Mouse (Mus musculus) frontal cortex, adult 2 months (tissue): Measurements from ENCODE around the gene Pm20d1. TPM values are rescaled to one million over a fixed set of nuclear protein-coding genes. Genes with fewer than 3 reads are reported as not detected.

ENCODE experiments used
- polyA plus RNA-seq: library from polyadenylated mRNA; depleted of rRNA; stranded (reverse); fragments of >200 nt; gene quantifications from 2 replicates; pipeline ENCODE4 v1.2.3, GENCODE M21; 2012; rRNA removed

The Pm20d1 gene
- polyA plus RNA-seq, 1 experiment = 2.3 TPM

Other genes with a start within 250 kb of the Pm20d1 start
- gene Avpr1b, start 198.1 kb upstream of the Pm20d1 start, polyA plus RNA-seq = not detected in 2 replicates
- gene Ctse, start 159.1 kb upstream of the Pm20d1 start, polyA plus RNA-seq = not detected in 2 replicates
- 2.7 and 3.4 TPM in 2 replicates for gene Rab7b, start 108.7 kb upstream of the Pm20d1 start, polyA plus RNA-seq
- gene Slc26a9, start 53.4 kb upstream of the Pm20d1 start, polyA plus RNA-seq = 0.06 TPM in 1 of 2 replicates, not detected in the other
- gene Slc41a1, start 30.1 kb downstream of the Pm20d1 start, polyA plus RNA-seq = 37.3 and 39.2 TPM in 2 replicates
- gene Rab29, start 69.8 kb downstream of the Pm20d1 start, polyA plus RNA-seq = 10.2 and 10.6 TPM in 2 replicates
- 63.2 and 63.8 TPM in 2 replicates for gene Nucks1, start 113.2 kb downstream of the Pm20d1 start, polyA plus RNA-seq
- gene Slc45a3, start 165.6 kb downstream of the Pm20d1 start, polyA plus RNA-seq = 1.4 and 2.0 TPM in 2 replicates
- gene Elk4, start 210.2 kb downstream of the Pm20d1 start, polyA plus RNA-seq = 22.7 and 23.2 TPM in 2 replicates